Mouse (Mus musculus) lung, postnatal 4 days (tissue): Measurements from ENCODE around the gene Selenbp2.
"Not testable (repeated sequence)": the region's sequence is repeated elsewhere in the genome, so short reads cannot be mapped to it uniquely, and the experiment has no call there.

Source experiments
- DNase-seq, 2 experiments: peaks; one replicate each; pipeline ENCODE4 v3.0.0; 2021

Gene Selenbp2

DNA sequence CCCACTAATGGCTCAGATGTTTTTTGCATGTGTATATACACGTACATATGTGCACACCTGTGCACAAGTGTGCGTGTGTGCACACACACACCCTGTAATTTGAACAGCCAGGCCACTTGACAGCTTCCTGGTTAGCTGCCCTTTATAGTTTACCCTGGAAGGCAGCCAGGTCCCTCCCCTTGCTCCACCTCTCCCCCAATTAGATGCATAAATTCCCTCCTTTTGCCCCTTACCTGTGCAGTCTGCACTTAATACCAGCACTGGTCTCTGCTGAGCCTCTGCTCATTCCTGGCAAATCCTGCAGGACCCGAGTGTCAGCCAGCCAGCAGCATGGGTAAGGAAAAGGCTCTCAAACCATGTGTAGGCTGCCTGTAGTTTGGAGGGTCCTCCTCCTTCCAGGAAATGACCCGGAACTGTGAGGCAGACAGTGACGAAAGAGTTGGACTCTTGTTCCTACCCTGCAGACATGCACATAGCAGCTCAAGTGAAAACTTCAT lies at the start of gene Selenbp2:
Gene Selenbp2, plus strand, starts transcription at position 228 of the 497 bp plus-strand sequence.
- peak; percentile 56 to 69 for DNase-seq

GRCm38 (mm10) chr3:94648755-94649590 lies 44.4 kb upstream of the Selenbp2 start:
- peak; percentile 50 to 52 for DNase-seq

DNA sequence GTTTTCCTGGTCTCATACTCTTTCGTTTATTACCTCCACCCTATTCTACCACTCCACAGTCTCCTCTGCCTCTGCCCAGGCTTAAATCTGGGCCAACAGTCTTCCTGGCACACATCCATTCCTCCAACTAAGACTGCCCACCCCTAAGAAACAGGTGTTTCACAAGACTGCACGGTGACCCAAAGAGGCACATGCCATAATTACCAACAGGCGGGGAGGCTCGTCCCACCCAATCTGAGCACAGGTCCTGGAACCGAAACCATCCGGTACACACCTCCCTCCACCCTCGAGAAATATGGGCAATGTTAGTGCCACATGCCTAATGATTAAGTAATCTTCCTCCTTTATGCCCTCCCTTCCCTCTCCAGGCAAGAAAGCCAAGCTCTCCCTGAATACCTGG lies 42.9 kb upstream of the Selenbp2 start:
- DNase-seq: peak; percentile 60 to 85

GRCm38 (mm10) chr3:94653967-94654366 lies 39.4 kb upstream of the Selenbp2 start:
- not testable (repeated sequence) for DNase-seq

DNA sequence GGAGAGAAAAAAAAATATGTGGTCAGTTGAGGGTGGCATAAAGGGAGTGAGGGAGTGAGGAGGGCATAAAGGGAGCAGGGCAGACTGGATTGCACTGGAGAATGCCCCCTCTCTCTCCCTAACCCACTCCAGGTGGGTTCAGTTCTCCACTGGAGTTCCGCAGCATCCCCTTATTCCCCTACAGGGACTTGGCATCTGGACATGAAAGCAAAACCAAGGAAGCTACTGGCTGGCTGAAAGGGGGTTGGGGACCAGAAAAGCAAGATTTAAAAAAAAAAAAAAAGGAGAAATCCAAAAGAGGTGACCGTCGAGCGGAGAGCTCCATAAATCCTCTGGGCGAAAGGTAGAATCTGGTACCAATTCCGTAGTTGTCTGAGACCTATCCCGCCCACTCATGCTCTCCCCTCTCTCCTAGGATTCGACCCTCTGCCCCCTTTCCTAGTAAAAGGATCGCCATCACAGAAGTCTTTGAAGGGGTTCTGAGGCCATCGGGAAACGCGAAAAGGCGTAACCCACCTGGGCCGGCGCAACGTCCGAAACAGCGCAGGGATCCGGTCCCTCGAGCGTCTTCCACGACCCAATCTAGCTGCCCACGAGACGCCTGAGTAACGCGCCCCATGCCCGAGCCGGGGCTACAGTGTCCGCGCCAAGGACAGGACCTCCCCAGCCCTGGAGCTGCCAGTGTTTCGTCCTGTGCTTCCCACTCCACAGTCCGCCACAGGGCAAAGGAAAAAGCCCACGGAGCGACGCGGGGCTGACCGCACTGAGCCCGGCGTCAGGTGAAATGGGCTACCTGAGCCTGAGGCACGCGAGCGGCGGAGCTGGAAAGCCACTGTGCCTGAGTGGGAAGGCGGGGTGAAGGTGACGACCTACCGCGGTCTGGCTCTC lies 35.3 kb upstream of the Selenbp2 start:
- DNase-seq: not testable (repeated sequence)

DNA sequence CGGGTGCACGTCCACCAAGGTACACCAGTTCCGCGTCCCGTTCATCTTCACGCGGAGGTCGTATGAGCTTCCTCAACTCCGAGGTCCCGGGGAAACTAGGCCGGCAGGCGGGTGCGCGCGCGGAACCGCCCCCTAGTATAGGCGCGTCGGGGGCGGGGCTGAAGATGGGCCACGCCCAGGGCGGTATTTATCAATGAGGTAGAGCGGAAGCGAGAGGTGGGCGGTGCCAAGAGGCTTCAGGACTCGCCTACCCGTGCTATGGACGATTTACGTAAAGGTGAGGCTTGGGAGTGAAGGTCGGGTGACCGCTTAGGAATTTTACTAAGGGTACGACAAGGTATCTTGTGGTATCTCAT lies 34.6 kb upstream of the Selenbp2 start, which contains the start of gene Tuft1:
Gene Tuft1, minus strand, starts transcription at position 133 of the 356 bp plus-strand sequence.
- peak; percentile 87 to 90 for DNase-seq

GRCm38 (mm10) chr3:94659142-94659748 lies 34.1 kb upstream of the Selenbp2 start:
- peak in 1 of 2 experiments; percentile 31 for DNase-seq

DNA sequence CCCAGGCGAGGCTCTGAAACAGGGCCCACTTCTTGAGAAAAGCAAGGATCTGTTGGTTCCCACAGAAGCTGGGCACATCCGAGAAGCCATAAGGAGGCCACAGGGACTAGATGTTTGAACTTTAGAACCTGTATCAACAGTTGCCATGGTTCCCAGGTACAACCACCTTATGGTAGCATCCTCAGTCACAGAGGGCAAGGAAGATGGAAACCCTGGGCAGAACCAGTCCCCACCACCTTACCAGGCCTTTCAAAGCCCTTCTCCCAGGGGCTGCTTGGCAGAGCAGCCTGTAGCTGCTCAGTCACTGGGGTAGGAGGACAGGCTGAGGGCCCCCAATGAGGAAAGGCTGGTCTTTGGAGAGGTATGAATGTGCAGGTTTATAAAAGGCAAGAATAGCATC lies 32.5 kb upstream of the Selenbp2 start:
- not testable (repeated sequence) for DNase-seq

GRCm38 (mm10) chr3:94665060-94665802 lies 28.1 kb upstream of the Selenbp2 start:
- not testable (repeated sequence) for DNase-seq

DNA sequence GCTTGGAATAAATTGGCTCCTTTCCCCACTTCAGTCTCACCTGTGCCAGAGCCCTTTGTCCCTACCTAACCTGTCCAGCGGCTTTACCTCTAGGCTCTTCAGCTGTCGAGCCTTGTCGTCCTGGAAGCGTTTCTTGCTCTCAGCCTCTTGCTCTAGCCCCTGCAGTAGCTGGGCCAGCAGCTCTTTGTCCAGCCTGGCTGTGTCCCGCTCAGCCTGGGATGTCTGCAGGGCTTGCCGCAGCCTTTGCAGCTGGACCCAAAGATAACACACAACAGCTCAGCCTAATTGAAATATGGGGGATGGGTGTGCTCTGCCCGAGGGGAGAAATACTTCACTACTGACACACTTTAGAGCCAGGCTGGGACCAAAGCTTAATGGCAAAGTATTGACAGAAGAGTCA lies 27.5 kb upstream of the Selenbp2 start:
- peak in 1 of 2 experiments; percentile 39 for DNase-seq

DNA sequence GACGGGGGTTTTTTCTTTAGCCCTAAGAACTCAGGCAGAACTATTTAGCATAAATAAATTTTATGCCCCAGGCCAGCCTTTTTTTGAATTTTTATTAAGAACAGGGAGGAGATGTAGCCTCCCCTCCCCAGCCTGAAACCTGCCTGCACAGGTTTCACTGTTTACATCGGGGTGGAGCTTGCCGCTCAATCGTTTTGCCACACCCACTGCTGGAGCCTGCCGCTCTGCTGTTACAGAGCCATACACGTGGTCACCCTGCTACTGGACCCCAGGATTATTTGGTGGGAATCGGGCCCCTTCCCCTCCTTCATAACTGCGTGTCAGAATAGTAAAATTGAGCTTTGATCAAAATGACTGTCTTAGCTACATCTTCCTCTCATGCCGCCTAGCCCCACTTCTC lies 18.3 kb upstream of the Selenbp2 start:
- DNase-seq: not testable (repeated sequence)

DNA sequence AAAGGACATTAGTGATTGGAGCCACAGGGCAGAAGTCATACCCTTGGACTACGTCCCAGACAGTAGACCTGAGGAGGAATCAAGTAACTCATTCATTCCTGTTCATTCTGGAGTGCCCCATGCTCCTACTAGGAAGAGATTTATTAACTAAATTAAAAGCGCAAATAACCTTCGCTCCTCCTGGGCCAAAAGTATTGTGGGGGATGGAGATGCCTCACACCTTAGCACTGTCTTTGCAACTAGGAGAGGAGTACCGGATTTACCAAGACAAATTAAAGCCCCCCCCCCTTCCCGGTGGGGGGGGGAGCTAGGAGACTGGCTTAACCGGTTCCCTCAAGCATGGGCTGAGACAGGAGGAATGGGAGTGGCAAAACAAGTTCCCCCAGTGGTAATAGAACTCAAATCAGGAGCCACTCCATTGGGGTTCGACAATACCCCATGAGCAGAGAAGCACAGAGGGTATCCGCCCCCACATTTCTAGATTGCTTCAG lies 14.0 kb upstream of the Selenbp2 start:
- peak; percentile 51 to 58 for DNase-seq

DNA sequence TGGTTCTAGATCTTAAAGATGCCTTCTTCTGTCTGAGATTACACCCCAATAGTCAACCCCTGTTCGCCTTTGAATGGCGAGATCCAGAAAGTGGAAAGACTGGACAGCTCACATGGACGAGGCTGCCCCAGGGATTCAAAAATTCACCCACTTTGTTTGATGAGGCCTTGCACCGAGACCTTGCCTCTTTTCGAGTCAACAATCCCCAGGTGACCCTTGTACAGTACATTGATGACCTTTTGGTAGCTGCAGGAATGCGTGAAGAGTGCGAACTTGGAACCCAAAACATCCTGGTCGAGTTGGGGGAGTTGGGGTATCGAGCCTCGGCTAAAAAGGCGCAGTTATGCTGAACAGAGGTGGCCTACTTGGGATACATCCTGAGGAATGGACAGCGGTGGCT lies 13.3 kb upstream of the Selenbp2 start:
- not testable (repeated sequence) for DNase-seq

GRCm38 (mm10) chr3:94680783-94681182 lies 12.6 kb upstream of the Selenbp2 start:
- DNase-seq: peak; percentile 22 to 43

DNA sequence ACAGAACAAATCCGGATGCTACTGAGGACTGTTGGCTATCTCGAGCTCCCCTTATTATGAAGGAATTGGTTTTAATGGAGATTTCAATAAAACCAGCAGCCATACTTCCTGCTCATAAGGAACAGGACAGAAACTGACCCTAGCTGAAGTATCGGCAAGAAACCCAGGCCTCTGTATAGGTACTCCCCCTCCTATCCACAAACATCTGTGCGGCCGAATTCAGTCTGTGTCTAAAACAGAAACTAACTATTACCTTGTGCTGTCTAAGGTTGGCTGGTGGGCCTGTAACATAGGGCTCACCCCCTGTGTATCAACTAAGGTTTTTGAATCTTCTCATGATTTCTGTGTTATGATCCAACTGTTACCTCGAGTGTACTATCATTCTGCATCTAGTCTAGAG lies 9.7 kb upstream of the Selenbp2 start:
- no peak for DNase-seq

- DNase-seq: not testable (repeated sequence)
These were observed 7.2 kb upstream of the Selenbp2 start for GRCm38 (mm10) chr3:94685989-94686772.

GRCm38 (mm10) chr3:94688698-94689097 lies 4.7 kb upstream of the Selenbp2 start:
- DNase-seq: not testable (repeated sequence)

DNA sequence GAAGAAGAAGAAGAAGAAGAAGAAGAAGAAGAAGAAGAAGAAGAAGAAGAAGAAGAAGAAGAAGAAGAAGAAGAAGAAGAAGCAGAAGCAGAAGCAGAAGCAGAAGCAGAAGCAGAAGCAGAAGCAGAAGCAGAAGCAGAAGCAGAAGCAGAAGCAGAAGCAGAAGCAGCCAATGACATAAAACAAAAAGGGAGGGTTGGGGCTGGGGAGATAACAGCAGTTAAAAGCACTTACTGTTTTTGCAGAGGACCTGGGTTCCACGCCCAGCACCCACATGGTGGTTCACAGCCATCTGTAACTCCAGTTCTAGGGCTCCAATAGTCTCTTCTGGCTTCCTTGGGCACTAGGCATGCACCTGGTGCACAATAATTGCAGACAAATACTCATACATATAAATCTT lies 4.2 kb upstream of the Selenbp2 start:
- DNase-seq: not testable (repeated sequence)

DNA sequence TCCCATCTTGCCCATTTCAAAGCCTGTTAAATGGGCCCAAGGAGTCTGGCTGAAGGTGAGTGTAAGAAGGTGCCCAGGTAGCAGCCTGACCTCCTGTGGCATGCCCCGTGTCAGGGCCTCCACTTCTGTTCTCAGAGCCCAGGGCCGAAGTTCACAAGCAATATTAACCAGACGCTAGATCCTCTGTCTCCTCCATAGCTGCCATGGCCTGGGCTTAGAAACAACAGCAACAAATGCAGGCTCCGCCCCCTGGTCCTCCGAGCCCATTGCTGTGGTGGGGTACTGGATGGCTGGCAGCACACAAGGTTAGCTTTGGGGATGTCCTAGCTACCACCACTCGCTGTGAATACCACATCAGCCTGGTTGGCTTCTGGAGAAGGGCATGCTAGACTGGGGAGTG lies 3.2 kb upstream of the Selenbp2 start:
- not testable (repeated sequence) for DNase-seq

GRCm38 (mm10) chr3:94690616-94691247 lies 2.6 kb upstream of the Selenbp2 start:
- DNase-seq: no peak

DNA sequence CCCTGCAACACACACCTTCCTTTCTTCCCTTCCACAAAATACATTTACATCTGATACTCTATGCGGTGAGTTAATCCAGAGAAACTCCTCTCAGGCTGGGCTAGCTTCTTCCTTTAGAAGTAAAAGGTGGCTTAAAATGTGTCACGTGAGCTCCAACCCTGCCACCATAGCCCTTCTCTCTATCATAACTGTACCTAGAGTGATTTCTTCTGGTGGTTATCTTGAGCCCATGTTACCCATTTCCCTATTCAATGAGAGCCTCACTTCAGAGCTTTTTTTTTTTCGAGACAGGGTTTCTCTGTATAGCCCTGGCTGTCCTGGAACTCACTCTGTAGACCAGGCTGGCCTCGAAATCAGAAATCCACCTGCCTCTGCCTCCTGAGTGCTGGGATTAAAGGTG lies 1.7 kb upstream of the Selenbp2 start:
- not testable (repeated sequence) for DNase-seq
